Mouse (Mus musculus): ENCODE measurements around the gene Pnkd.
"Not testable (repeated sequence)": the region's sequence is repeated elsewhere in the genome, so short reads cannot be mapped to it uniquely, and the experiment has no call there.

- TF ChIP-seq GATA1, TAL1 (IDR thresholded peaks at IDR 0.05; ENCODE audit: low read length): not testable (repeated sequence)
Observed at GRCm38 (mm10) chr1:74286869-74287607, 2.3 kb downstream of the Pnkd start.
